Mouse (Mus musculus) right cerebral cortex, adult 18-20 months (tissue): ENCODE measurements around the gene Agap1.

Experiments used
- DNase-seq: peaks from one replicate; pipeline ENCODE4 v3.0.0; 2022; ENCODE audit warnings: mixed read lengths

The Agap1 gene

GRCm38 (mm10) chr1:89510731-89511130, 56.1 kb downstream of the Agap1 start:
- DNase-seq = no peak

GRCm38 (mm10) chr1:89513616-89514283, 59.1 kb downstream of the Agap1 start:
- no peak for DNase-seq

- DNase-seq = no peak
Observed at GRCm38 (mm10) chr1:89515808-89516560, 61.4 kb downstream of the Agap1 start.

GRCm38 (mm10) chr1:89517817-89518216, 63.2 kb downstream of the Agap1 start:
- DNase-seq = no peak

- no peak for DNase-seq
Observed at GRCm38 (mm10) chr1:89519914-89520643, 65.5 kb downstream of the Agap1 start.

GRCm38 (mm10) chr1:89521406-89521805, 66.8 kb downstream of the Agap1 start:
- no peak for DNase-seq

- DNase-seq = no peak
Observed at GRCm38 (mm10) chr1:89521935-89522535, 67.4 kb downstream of the Agap1 start.

GRCm38 (mm10) chr1:89524369-89524768, 69.8 kb downstream of the Agap1 start:
- peak; percentile 89 for DNase-seq

GRCm38 (mm10) chr1:89524998-89525397, 70.4 kb downstream of the Agap1 start:
- no peak for DNase-seq

- DNase-seq = peak; percentile 60
Observed at GRCm38 (mm10) chr1:89525825-89526224, 71.2 kb downstream of the Agap1 start.

- DNase-seq = no peak
Observed at GRCm38 (mm10) chr1:89528671-89529276, 74.2 kb downstream of the Agap1 start.

- DNase-seq = no peak
Observed at GRCm38 (mm10) chr1:89533702-89534101, 79.1 kb downstream of the Agap1 start.

GRCm38 (mm10) chr1:89535206-89535605, 80.6 kb downstream of the Agap1 start:
- no peak for DNase-seq

GRCm38 (mm10) chr1:89538163-89538946, 83.7 kb downstream of the Agap1 start:
- no peak for DNase-seq

- no peak for DNase-seq
Observed at GRCm38 (mm10) chr1:89539127-89539526, 84.5 kb downstream of the Agap1 start.

GRCm38 (mm10) chr1:89541151-89541550, 86.5 kb downstream of the Agap1 start:
- no peak for DNase-seq

GRCm38 (mm10) chr1:89542464-89542863, 87.9 kb downstream of the Agap1 start:
- DNase-seq = no peak

GRCm38 (mm10) chr1:89543312-89543711, 88.7 kb downstream of the Agap1 start:
- DNase-seq = no peak

GRCm38 (mm10) chr1:89544094-89544493, 89.5 kb downstream of the Agap1 start:
- no peak for DNase-seq

GRCm38 (mm10) chr1:89545099-89545498, 90.5 kb downstream of the Agap1 start:
- DNase-seq = no peak

- no peak for DNase-seq
Observed at GRCm38 (mm10) chr1:89547525-89548504, 93.2 kb downstream of the Agap1 start.
